Mouse (Mus musculus): Measurements from ENCODE around the gene Jmy.
"Not testable (repeated sequence)": the region's sequence is repeated elsewhere in the genome, so short reads cannot be mapped to it uniquely, and the experiment has no call there.

Gene Jmy

GRCm38 (mm10) chr13:93499167-93499972 lies at the start of gene Jmy:
Jmy (minus strand) TSS chr13:93499808.
- peak; percentile 87 for DNase-seq

GRCm38 (mm10) chr13:93547641-93548040 lies 48.0 kb upstream of the Jmy start:
- no peak for DNase-seq

DNA sequence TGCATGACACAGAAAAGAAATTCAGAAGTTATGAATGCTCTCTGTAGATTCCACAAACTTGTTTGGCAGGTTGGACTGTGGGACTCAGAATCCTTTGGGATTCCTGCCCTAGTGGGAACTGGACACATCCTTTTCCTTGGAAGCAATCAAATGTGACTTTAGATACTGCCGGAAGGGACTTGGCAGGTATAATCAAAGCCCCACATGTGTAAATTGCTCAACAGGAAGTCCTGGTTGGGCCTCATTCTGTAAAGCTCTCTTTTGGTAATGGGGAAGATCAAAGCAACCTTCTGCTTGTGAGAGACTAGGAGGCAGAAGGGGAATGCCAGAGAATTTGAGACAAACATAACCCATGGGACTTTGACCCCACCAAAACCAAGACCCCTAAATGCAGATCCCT lies 46.4 kb upstream of the Jmy start:
- no peak for DNase-seq

DNA sequence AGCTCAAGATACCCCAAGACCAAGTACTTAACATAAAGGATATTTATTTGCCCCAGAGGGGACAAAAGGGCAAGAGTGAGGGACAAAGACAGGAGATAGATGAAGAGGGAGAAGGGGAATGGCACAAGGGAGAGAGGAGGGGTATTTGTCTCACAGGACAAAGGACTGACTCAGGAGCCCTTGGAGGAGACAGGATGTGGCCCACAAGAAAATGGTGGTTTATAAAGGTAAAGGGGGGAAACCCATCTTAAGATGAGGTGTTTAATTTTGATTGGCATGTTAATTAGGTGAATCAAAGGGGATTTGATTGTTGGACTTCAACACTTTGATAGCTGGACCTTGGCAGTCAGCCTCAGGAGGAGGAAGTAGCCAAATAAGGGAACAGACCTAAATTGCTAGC lies 44.7 kb upstream of the Jmy start:
- no peak for DNase-seq

- no peak for DNase-seq
Observed at GRCm38 (mm10) chr13:93539311-93539710, 39.7 kb upstream of the Jmy start.

DNA sequence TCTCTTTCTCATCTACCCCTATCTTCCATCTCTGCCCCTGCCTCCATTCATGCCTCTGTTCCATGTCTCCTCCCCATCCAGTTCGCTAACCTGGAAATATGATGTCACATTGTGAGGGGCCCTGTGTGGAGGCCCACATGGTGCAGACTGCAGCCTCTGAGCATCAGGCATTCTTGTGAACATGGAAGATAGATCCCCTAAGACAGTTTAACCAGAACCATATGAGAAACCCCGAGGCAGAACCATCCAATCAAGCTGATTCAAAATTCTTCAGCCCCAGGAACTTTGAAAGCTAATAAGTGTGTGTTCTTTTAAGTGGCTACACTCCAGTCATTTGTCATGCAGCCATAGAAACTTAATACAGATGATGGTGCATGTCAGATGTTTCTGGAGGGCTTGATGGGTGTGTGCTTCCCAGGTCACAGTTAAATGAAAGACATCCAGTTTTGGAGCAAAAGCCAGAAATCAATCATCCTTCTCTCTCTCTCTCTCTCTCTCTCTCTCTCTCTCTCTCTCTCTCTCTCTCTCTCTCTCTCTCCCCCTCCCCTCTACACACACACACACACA lies 19.2 kb upstream of the Jmy start:
- no peak for DNase-seq

DNA sequence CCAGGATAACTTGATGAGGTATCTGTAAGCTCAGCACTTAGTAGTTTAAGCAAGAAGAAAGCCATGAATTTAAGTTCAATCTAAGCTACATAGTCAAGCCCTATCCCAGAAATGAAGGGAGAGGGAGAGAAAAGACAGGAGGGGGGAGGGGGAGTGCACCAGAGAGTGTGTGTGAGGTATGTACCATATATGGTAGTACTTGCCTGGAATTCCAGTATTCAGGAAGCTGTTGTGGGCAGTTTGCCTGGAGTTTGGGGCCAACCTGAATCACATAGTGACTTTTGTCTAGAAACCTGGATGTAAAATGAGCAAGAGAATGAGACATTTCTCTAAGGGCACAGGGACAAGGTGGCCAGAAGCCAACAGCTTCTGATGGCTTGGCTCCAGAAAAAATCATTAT lies 17.6 kb upstream of the Jmy start:
- no peak for DNase-seq

GRCm38 (mm10) chr13:93514000-93514795 lies 14.6 kb upstream of the Jmy start:
- no peak for DNase-seq

- no peak for DNase-seq
Observed at GRCm38 (mm10) chr13:93510447-93511180, 11.0 kb upstream of the Jmy start.

DNA sequence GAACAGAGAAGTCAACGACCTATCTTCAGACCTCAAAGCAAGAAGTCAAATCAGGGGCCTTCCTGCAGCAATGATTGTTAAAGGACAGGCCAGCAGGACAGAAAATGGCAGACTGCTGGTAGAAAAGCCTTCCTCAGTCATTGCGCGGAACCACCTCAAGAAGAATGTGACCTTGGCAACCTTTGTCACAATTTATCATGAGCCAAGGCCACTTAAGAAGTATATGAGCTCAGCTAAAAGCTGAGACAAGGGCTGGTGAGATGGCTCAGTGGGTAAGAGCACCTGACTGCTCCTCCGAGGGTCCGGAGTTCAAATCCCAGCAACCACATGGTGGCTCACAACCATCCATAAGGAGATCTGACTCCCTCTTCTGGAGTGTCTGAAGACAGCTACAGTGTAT lies 7.3 kb upstream of the Jmy start:
- not testable (repeated sequence) for DNase-seq

DNA sequence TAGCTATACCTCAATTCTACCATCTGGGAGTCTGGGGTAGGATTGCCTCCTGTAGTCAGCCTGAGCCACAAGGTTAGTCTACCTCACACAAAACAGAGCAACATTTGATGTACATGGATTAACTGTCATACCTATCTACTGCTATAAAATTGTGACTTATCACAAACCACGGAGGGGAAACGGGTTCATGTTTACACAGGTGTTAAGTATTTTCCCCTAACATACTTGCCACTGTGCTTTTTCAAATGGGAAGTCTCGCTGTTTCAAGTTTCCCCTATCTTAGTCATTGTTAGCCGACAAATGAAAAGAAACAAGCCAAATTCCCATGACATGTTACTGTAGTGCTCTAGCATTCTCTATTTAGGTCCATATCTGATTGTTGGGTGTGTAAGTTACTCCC lies 2.1 kb upstream of the Jmy start:
- no peak for DNase-seq

DNA sequence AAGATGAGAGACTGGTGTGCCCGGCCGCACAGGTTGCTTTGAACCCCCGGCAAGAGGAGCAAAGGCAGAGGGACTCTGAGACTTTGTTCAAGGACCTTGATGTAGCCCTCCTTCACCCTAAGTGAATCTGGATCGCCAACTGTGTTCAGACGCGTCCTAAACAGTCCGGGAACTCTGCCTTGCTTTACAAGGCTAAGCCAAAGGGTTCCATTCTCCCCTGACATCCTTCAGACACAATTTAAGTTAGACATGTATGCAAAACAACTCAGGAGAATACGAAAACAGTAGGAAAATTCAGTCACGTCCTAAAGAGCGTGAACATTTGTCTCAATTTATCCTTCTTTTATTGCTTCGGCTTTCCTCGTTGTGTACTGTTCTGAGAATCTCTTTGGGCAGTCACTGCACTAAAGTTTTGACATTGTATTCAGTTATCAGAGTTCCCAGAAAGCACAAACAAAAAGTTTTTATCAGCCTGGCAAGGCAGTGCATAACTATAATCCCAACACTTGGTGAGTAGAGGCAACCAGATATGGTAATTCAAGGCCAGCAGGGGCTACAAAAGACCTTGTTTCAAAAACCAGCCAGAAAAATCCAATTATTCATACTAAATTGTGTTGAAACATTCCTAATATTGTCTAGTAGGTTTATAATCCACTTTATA lies 495 bp upstream of the Jmy start:
- DNase-seq: no peak

DNA sequence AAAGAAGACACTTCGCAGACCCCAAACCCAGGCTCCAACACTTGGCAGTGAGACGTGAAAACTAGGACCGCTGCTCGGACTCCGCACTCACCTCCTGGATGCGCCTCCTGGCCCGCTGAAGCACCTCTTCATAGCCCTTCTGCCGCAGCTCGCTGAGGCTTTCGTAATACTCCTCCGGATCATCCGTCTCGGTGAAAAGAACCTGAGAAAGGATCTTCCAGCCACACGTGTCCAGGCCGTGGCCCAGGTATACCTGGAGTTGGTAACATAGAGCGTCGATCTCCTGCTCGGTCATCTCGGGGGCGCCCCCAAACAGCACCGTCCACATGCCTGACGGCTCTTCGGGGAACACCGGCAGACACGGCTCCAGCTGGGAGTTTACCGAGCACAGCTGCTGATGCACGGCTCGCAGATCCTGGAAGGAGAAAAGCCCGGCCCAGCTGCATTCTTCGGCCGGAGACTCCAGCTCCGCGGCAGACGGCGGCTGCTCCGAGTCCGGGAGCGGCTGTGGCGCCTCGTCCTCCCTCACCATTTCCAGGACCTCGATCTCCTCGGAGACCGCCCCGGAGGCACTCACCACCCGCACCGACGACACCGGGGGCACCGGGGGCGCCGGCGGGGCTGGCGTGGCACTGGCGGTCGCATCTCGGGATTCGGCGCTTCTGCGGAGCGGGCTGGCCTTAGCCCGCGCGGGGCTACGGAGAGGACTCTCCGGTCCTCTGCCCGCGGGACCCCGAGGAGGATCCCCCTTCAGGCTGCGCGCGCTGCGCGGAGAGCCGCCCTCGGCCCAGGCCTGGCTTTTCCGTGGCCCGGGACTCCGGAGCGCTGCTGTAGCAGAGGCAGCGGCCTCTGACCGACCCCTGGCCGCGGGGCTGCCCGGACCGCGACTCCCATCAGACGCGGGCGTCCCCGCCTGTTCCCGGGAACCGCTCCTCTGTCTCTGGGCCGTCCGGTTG lies 1.1 kb downstream of the Jmy start:
- peak; percentile 34 for DNase-seq

GRCm38 (mm10) chr13:93496977-93497376 lies 2.6 kb downstream of the Jmy start:
- no peak for DNase-seq

DNA sequence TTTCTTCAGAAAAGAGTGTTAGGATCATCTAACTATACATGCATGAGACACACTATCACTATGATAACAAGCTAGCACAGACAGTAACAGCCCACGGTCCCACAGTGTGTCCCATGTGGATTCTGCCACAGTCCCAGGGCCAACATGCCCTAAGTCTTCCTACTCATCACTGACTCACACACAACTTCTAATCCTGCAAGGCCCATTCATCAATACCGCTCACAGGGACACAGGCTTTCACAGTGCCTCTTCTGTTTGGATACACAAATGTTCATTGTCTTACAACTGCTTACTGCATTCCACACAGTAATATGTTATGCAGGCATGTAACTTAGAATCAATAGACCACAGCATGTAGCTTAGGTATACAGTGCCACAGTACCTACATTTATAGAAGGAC lies 11.1 kb downstream of the Jmy start:
- DNase-seq: no peak

- DNase-seq: peak; percentile 33
Observed at GRCm38 (mm10) chr13:93487734-93488133, 11.9 kb downstream of the Jmy start.

GRCm38 (mm10) chr13:93484276-93484675 lies 15.3 kb downstream of the Jmy start:
- DNase-seq: no peak

GRCm38 (mm10) chr13:93481110-93481509 lies 18.5 kb downstream of the Jmy start:
- no peak for DNase-seq

DNA sequence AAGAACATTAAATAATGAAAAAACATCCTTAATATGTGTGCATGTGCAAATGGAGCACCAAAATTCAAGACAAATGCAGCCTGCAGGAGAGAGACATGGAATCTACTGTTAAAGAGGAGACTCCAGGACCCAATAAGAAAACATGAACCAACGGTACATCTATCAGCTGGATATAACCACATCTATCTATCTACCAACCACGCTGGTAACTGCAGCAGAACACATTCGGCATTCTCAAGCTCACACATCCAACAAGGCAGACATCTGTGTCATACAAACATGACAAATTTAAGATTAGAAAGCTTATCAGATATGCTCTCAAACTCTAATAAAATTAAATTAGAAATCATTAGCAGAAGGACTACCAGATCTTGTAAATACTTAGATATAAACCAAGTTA lies 21.3 kb downstream of the Jmy start:
- DNase-seq: no peak

- DNase-seq: no peak
Observed at GRCm38 (mm10) chr13:93468355-93468754, 31.3 kb downstream of the Jmy start.

DNA sequence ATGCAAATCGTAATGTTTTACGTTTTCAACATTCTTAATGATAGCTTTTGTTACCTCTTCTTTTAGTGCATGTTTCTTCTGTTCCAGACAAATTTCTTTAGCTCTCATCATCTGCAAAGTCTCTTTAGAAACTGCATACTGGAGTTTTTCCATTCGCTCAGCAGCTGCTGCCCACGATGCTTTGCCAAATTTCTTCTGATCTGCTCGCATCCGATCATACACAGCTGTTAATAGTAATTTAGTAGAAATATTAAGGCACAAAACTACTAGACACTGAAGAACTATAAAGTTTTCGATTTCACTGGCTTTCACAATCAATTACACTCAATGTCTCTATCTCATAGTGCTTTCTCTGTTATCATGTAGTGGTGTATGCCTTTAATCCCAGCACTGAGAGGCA lies 40.0 kb downstream of the Jmy start:
- DNase-seq: peak; percentile 41

Measured in lung, postnatal 36 days (tissue).